Mouse (Mus musculus) liver, adult 2 months (tissue): Measurements from ENCODE around the gene Slco2a1. TPM values are rescaled to one million over a fixed set of nuclear protein-coding genes. Genes with fewer than 3 reads are reported as not detected.
A peak's percentile ranks its signal among the peaks of the same experiment; 100 is the strongest.
"Not testable (repeated sequence)": the region's sequence is repeated elsewhere in the genome, so short reads cannot be mapped to it uniquely, and the experiment has no call there.

ENCODE experiments used
- DNase-seq: peaks from one replicate; pipeline ENCODE4 v3.0.0-alpha.2; 2011; ENCODE audit warnings: low read depth, low spot score; ENCODE audit errors: extremely low read depth
- H3K27ac ChIP-seq: fragments of 200-500 bp; replicated peaks from 2 replicates; pipeline ENCODE4 v1.5.1; 2012; ENCODE audit warnings: low read depth, mild to moderate bottlenecking, control low read depth, inconsistent platforms, low read length; ENCODE audit not compliant: insufficient read depth
- H3K27me3 ChIP-seq: fragments of 200-500 bp; 2 replicates; pipeline ENCODE4 v1.6.1; 2012; ENCODE audit warnings: mild to moderate bottlenecking, moderate library complexity, low read length, inconsistent platforms; ENCODE audit not compliant: control insufficient read depth, insufficient read depth
- H3K36me3 ChIP-seq: fragments of 200-500 bp; 2 replicates; pipeline ENCODE4 v1.6.1; 2012; ENCODE audit warnings: low read length, inconsistent platforms; ENCODE audit not compliant: control insufficient read depth, insufficient read depth
- H3K4me1 ChIP-seq: fragments of 200-500 bp; 2 replicates; pipeline ENCODE4 v1.6.1; 2011; ENCODE audit warnings: low read length; ENCODE audit not compliant: control insufficient read depth, insufficient read depth
- H3K4me3 ChIP-seq: fragments of 200-500 bp; 2 replicates; pipeline ENCODE4 v1.5.1; 2011; ENCODE audit warnings: low read depth, mild to moderate bottlenecking, control low read depth, low read length, moderate library complexity; ENCODE audit not compliant: insufficient read depth
- H3K79me2 ChIP-seq: fragments of 200-500 bp; 2 replicates; pipeline ENCODE4 v1.6.1; 2012; ENCODE audit warnings: inconsistent platforms, mild to moderate bottlenecking, low read length, moderate library complexity; ENCODE audit not compliant: control insufficient read depth, insufficient read depth
- H3K9ac ChIP-seq: fragments of 200-500 bp; 2 replicates; pipeline ENCODE4 v1.6.1; 2012; ENCODE audit warnings: low read depth, mild to moderate bottlenecking, control low read depth, inconsistent platforms, low read length
- CTCF ChIP-seq: fragments of 200-500 bp; IDR thresholded peaks from 2 replicates; pipeline ENCODE4 v1.5.1; 2011; ENCODE audit warnings: low read depth, low read length, control low read depth
- POLR2A ChIP-seq: fragments of 200-500 bp; IDR thresholded peaks from 2 replicates; pipeline ENCODE4 v1.6.1; 2011; ENCODE audit warnings: low read length, control low read depth; ENCODE audit not compliant: insufficient read depth; ENCODE audit errors: extremely low read depth
- WGBS: fragments of 180-500 bp; shearing (Covaris S2); methylation state at CpG from one replicate; pipeline ENCODE4 v1.1.7; 2018; 5-methylcytosine and 5-hydroxymethylcytosine counted together
- polyA plus RNA-seq: library from polyadenylated mRNA; depleted of rRNA; stranded (reverse); fragments of >200 nt; gene quantifications from 2 replicates; pipeline ENCODE4 v1.2.3, GENCODE M21; 2012
- total RNA-seq: library from RNA; depleted of rRNA; stranded (reverse); fragments of >200 nt; gene quantifications from 2 replicates; pipeline ENCODE4 v1.2.3, GENCODE M21; 2014

Gene Slco2a1
- total and polyA plus RNA-seq, 2 experiments = 8.9 to 55.5 TPM

DNA sequence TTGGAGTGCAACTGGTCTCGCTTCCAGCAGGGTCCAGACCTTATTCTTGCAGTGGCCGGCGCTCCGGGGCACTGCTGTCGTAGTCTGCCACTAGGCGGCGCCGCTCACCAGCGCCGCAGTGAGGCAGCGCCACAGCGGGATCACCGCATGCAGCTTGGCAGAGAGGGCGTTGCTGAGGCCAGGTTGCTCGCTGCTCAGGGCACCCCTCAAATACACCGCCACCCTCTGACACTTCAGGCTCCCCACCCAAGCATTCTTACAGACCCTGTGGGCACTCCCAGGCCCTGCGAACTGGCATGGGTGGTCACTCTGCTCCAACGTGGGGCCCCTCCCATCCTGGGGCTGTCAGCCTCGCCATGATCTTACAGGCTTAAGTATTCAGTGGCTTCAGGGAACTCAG, 103.7 kb downstream of the Slco2a1 start:
- H3K9ac ChIP-seq = peak overlapping the region; percentile 60
- peak; percentile 39 for DNase-seq

DNA sequence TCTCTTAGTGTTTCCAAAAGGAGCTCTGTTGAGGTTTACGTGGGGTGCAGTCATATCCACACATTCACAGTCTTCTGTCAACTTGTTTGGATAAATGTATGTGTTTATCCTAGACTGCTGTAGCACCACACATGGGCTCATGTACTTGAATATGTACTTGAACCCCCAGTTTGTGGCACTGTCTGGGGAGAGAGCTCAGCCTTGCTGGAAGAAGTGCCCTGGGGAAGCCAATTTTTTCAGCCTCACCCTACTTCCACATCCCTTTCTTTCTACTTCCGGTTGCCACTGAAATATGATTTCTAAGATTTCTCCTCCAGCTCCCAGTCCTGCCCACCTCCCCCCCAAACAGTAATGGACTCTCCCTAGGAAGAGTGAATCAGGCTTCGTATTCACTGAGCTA, 105.2 kb downstream of the Slco2a1 start:
- no peak overlapping the region for H3K4me3 ChIP-seq
- H3K36me3 ChIP-seq = no peaks in the 10 kb centered on the region
- no peaks in the 10 kb centered on the region for H3K27me3 ChIP-seq
- no peak for TF ChIP-seq POLR2A
- no peak for TF ChIP-seq CTCF
- H3K4me1 ChIP-seq = peaks cover 15% of the 10 kb centered on the region
- no peak overlapping the region for H3K9ac ChIP-seq
- H3K27ac ChIP-seq = no peak overlapping the region
- no peaks in the 10 kb centered on the region for H3K79me2 ChIP-seq
- no peak for DNase-seq
- 86% methylated on average over 3 of the region's 3 CpGs for WGBS

More for the DNA sequence above, 103.7 kb downstream of the Slco2a1 start:
- no peak for TF ChIP-seq POLR2A
- peak; percentile 95 for TF ChIP-seq CTCF
- Histone ChIP-seq H3K27ac (no peak overlapping the region), H3K4me3 (peak overlapping the region; percentile 37; the same call in 1 of the 2 replicates), H3K4me1 (peaks cover 15% of the 10 kb centered on the region), H3K36me3 (no peaks in the 10 kb centered on the region), H3K79me2 (no peaks in the 10 kb centered on the region), H3K27me3 (no peaks in the 10 kb centered on the region)
- 2% methylated on average over 19 of the region's 19 CpGs for WGBS

DNA sequence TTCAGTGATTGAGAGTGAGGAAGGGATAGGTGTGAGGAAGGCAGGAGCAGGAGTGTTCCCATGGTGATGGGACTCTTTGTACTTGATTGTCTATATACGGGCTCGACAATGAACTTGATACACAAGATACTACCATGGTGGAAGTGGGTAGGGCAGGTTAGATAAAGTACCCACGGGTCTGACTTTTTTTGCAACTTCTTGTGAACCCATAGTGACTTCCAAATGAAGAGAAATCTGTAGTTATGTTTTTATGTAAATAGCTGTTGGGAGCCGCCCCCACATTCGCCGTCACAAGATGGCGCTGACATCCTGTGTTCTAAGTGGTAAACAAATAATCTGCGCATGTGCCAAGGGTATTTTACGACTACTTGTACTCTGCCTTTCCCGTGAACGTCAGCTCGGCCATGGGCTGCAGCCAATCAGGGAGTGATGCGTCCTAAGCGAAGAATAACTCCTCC, 119.9 kb downstream of the Slco2a1 start:
- not testable (repeated sequence) for H3K27ac ChIP-seq, H3K79me2 ChIP-seq, H3K36me3 ChIP-seq, H3K27me3 ChIP-seq, H3K4me1 ChIP-seq
- 27% methylated on average over 11 of the region's 14 CpGs for WGBS
- peak; percentile 61 for DNase-seq
- peak overlapping the region; percentile 45; the same call in 1 of the 2 replicates for H3K9ac ChIP-seq
- H3K4me3 ChIP-seq = peak overlapping the region; percentile 71

DNA sequence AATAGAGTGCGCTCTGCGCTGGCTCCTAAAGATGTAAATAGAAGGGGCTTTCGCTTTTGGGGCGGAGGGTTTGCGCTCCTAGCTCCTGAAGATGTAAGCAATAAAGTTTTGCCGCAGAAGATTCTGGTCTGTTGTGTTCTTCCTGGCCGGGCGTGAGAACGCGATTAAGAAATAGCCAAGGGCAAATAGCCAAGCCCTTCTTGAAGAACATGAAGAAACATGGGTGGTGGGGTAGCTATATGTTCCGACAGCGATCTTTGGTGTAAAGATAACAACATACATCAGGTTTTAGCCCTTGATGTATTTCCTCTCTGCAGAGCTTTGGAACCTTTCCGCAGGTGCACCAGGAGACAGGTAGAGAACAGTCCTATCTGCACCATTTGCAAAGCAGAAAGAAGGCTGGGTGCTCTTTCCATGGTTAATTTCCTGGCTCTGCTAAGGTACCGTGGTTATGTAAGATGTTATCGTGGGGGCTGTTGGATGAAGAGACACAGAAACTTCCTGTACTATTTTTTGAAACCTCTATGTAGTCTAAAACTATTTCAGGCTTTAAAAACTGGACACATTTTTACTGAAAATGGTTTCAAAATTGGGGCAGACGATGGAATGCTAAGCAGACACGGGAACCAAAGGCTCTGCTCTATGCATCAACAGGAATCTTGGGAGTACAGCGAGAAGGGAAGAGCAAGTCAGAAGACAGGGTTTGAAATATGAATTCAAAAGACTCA, 120.6 kb downstream of the Slco2a1 start:
- H3K4me1 ChIP-seq = no peaks in the 10 kb centered on the region; the same call in 1 of the 2 replicates
- peaks cover 4% of the 10 kb centered on the region for H3K27me3 ChIP-seq
- TF ChIP-seq POLR2A (no peak), CTCF (no peak)
- H3K36me3 ChIP-seq = no peaks in the 10 kb centered on the region
- H3K27ac ChIP-seq = peak overlapping the region; percentile 61
- peak overlapping the region; percentile 60 for H3K4me3 ChIP-seq
- DNase-seq = peak; percentile 27
- WGBS = 25% methylated on average over 18 of the region's 18 CpGs
- H3K9ac ChIP-seq = peak overlapping the region; percentile 60
- H3K79me2 ChIP-seq = no peaks in the 10 kb centered on the region

DNA sequence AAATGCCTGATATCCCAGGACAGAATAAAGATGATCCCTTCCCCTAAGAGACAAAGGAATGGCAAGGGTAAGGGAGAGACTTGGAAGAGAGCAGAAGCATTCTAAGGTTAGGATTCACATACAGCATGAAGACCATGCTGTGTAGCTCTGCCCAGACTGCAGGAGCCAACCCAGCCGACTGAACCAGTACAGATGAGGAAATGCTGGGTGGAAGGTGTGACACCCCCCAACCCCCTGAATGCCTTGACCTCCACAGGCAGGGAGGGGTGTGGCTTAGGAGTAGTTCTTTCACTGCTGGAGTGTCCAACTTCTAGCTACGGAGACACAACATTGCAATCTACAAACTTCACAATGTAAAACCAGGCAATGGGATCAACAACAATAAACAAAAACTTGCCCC, 121.4 kb downstream of the Slco2a1 start:
- peaks cover 4% of the 10 kb centered on the region for H3K27me3 ChIP-seq
- H3K4me1 ChIP-seq = no peaks in the 10 kb centered on the region; the same call in 1 of the 2 replicates
- no peaks in the 10 kb centered on the region for H3K36me3 ChIP-seq
- TF ChIP-seq CTCF = no peak
- no peak for TF ChIP-seq POLR2A
- WGBS = 63% methylated on average over 2 of the region's 2 CpGs
- no peak overlapping the region for H3K4me3 ChIP-seq
- H3K9ac ChIP-seq = no peak overlapping the region
- DNase-seq = no peak
- H3K79me2 ChIP-seq = no peaks in the 10 kb centered on the region
- H3K27ac ChIP-seq = no peak overlapping the region
